Comparison of ENCODE assay signal across 8 mouse cellular contexts in genomic region chr7:35554605-35555175, GRCm38 (mm10). TPM values are rescaled to one million over a fixed set of nuclear protein-coding genes. Genes with fewer than 3 reads are reported as not detected.
DNase-seq lines count a peak whose midpoint lies in the region; ATAC-seq and TF ChIP-seq lines count a peak whose summit lies in the region.

No protein-coding gene starts in this region.

- no peaks in the 10 kb centered on the region for H3K9me3 ChIP-seq in MEL (replicated peaks; ENCODE audit: insufficient read depth, low read length)
- H3K9me3 ChIP-seq in liver, embryonic 13.5 days (replicated peaks): no peaks in the 10 kb centered on the region
- no peaks in the 10 kb centered on the region for H3K9me3 ChIP-seq in neural tube, embryonic 11.5 days (ENCODE audit: control insufficient read depth, low read length)

- peak overlapping the region; percentile 78 to 83 for H3K4me3 ChIP-seq in MEL (ENCODE audit: control insufficient read depth in 1 of 2, insufficient read depth in 1 of 2, low read depth in 2 of 2, low read length in 2 of 2)
- peak overlapping the region; percentile 88 for H3K4me3 ChIP-seq in liver, embryonic 13.5 days (replicated peaks)
- H3K4me3 ChIP-seq in neural tube, embryonic 11.5 days (ENCODE audit: low read depth, low read length): peak overlapping the region; percentile 75

- peak overlapping the region; percentile 95 for H3K4me2 ChIP-seq in liver, embryonic 13.5 days
- H3K4me2 ChIP-seq in neural tube, embryonic 11.5 days (ENCODE audit: low read depth): peak overlapping the region; percentile 97

- H3K79me2 ChIP-seq in MEL (ENCODE audit: control insufficient read depth, insufficient read depth, low read length, poor library complexity): peaks cover 15% of the 10 kb centered on the region

- H3K9ac ChIP-seq in MEL (ENCODE audit: control insufficient read depth, low read depth, low read length, poor library complexity, severe bottlenecking): peak overlapping the region; percentile 94
- H3K9ac ChIP-seq in liver, embryonic 13.5 days: peak overlapping the region; percentile 97
- H3K9ac ChIP-seq in neural tube, embryonic 11.5 days (ENCODE audit: low read length): peak overlapping the region; percentile 78

- 2% methylated on average over 28 of the region's 28 CpGs for WGBS in liver, embryonic 13.5 days (ENCODE audit: insufficient replicate concordance)
- WGBS in neural tube, embryonic 11.5 days: 6% methylated on average over 28 of the region's 28 CpGs

- TF ChIP-seq POLR2A in MEL (IDR thresholded peaks at IDR 0.05; ENCODE audit: control insufficient read depth in 1 of 2, insufficient read depth in 1 of 2, low read depth in 1 of 2, low read length in 2 of 2, poor library complexity in 1 of 2): no peak

- peaks cover 6 to 33% of the 10 kb centered on the region in 2 experiments for H3K4me1 ChIP-seq in MEL (ENCODE audit: control insufficient read depth in 1 of 2, insufficient read depth in 2 of 2, low read length in 2 of 2)
- H3K4me1 ChIP-seq in liver, embryonic 13.5 days (replicated peaks): peaks cover 78% of the 10 kb centered on the region
- H3K4me1 ChIP-seq in neural tube, embryonic 11.5 days (ENCODE audit: control insufficient read depth, insufficient read depth, low read length): no peaks in the 10 kb centered on the region

- ATAC-seq in liver, embryonic 13.5 days (ENCODE audit: low read depth): peak; percentile 25
- 0 out of 2 replicates have a peak, but pooled peaks have one; percentile 32 for ATAC-seq in neural tube, embryonic 11.5 days (ENCODE audit: insufficient read depth, low FRiP score, low TSS enrichment)

- DNase-seq in 3134 (ENCODE audit: extremely low read depth, insufficient read length, low spot score) (peak; percentile 59), MEL (ENCODE audit: low read depth, low spot score) (peak; percentile 78)
- DNase-seq in cerebellum, postnatal 25 days: peak; percentile 46 to 70
- peak; percentile 35 to 41 for DNase-seq in frontal cortex, postnatal 36 days (ENCODE audit: low spot score in 2 of 2)
- DNase-seq in kidney, postnatal 25 days: peak; percentile 32 to 54
- DNase-seq in liver, embryonic 13.5 days: peak; percentile 37
- DNase-seq in neural tube, embryonic 11.5 days (ENCODE audit: low spot score): peak; percentile 32
- DNase-seq in thymus, postnatal 10 days (ENCODE audit: low spot score in 2 of 2): peak; percentile 17 to 27

- 0 out of 4 replicates have a peak, but pooled peaks of 1 of the 2 experiments have one; percentile 6 for TF ChIP-seq EP300 in MEL (IDR thresholded peaks at IDR 0.05; ENCODE audit: low read depth in 1 of 2, low read length in 2 of 2)

- peak overlapping the region; percentile 87 for H3K27ac ChIP-seq in MEL (ENCODE audit: control insufficient read depth, low read depth, low read length)
- peak overlapping the region; percentile 99 for H3K27ac ChIP-seq in liver, embryonic 13.5 days
- H3K27ac ChIP-seq in neural tube, embryonic 11.5 days (ENCODE audit: low read depth, low read length): peak overlapping the region; percentile 92

- no peak for TF ChIP-seq RAD21 in MEL (IDR thresholded peaks at IDR 0.05; ENCODE audit: low read depth, low read length)

- no peaks in the 10 kb centered on the region for H3K27me3 ChIP-seq in MEL (ENCODE audit: control insufficient read depth in 1 of 2, insufficient read depth in 2 of 2, low read length in 2 of 2)
- no peaks in the 10 kb centered on the region for H3K27me3 ChIP-seq in liver, embryonic 13.5 days
- no peaks in the 10 kb centered on the region for H3K27me3 ChIP-seq in neural tube, embryonic 11.5 days (ENCODE audit: control insufficient read depth, insufficient read depth, low read length)

- TF ChIP-seq CTCF in MEL (IDR thresholded peaks at IDR 0.05 in 2 of 3, conservative IDR thresholded peaks at IDR 0.05 in 1 of 3; ENCODE audit: control insufficient read depth in 1 of 3, insufficient read depth in 1 of 3, low read depth in 2 of 3, low read length in 3 of 3, poor library complexity in 1 of 3, severe bottlenecking in 1 of 3): no peak

- peaks cover 13 to 31% of the 10 kb centered on the region in 2 experiments for H3K36me3 ChIP-seq in MEL (ENCODE audit: control insufficient read depth in 1 of 2, insufficient read depth in 2 of 2, low read length in 2 of 2)
- H3K36me3 ChIP-seq in liver, embryonic 13.5 days: peaks cover 27% of the 10 kb centered on the region
- H3K36me3 ChIP-seq in neural tube, embryonic 11.5 days (ENCODE audit: control insufficient read depth, insufficient read depth, low read length): no peaks in the 10 kb centered on the region

TF ChIP-seq in MEL, 35 proteins besides CTCF, POLR2A, EP300 and RAD21:
- no peak for TF ChIP-seq NELFE (IDR thresholded peaks at IDR 0.05; ENCODE audit: low read depth, low read length)
- TF ChIP-seq USF2 (IDR thresholded peaks at IDR 0.05; ENCODE audit: borderline replicate concordance in 1 of 2, insufficient read depth in 1 of 2, low read depth in 1 of 2, low read length in 2 of 2): no peak
- TF ChIP-seq CHD1 (IDR thresholded peaks at IDR 0.05; ENCODE audit: low read depth, low read length): 0 out of 2 replicates have a peak, but pooled peaks have one; percentile 71
- TF ChIP-seq ZMIZ1 (IDR thresholded peaks at IDR 0.05; ENCODE audit: low read depth, low read length): no peak
- no peak for TF ChIP-seq MEF2A (IDR thresholded peaks at IDR 0.05; ENCODE audit: extremely low read depth, insufficient replicate concordance, low read depth, low read length, poor library complexity, severe bottlenecking)
- no peak; the same call in none of the 2 replicates for TF ChIP-seq MYC (IDR thresholded peaks at IDR 0.05; ENCODE audit: low read depth, low read length)
- no peak for TF ChIP-seq ZNF384 (IDR thresholded peaks at IDR 0.05; ENCODE audit: low read depth, low read length)
- peak; percentile 69 for TF ChIP-seq NRF1 (IDR thresholded peaks at IDR 0.05; ENCODE audit: insufficient read depth, low read depth, low read length, poor library complexity, severe bottlenecking)
- TF ChIP-seq TCF12 (IDR thresholded peaks at IDR 0.05; ENCODE audit: low read depth, low read length): 0 out of 2 replicates have a peak, but pooled peaks have one; percentile 17
- TF ChIP-seq MXI1 (IDR thresholded peaks at IDR 0.05; ENCODE audit: low read depth, low read length): peak; percentile 82; the same call in 1 of the 2 replicates
- TF ChIP-seq BHLHE40 (IDR thresholded peaks at IDR 0.05; ENCODE audit: borderline replicate concordance, low read depth, low read length): peak; percentile 54
- TF ChIP-seq ZKSCAN1 (IDR thresholded peaks at IDR 0.05; ENCODE audit: low read depth, low read length): no peak
- no peak for TF ChIP-seq TBP (IDR thresholded peaks at IDR 0.05; ENCODE audit: low read depth, low read length)
- TF ChIP-seq MAX (IDR thresholded peaks at IDR 0.05; ENCODE audit: low read length): peak; percentile 79; the same call in 1 of the 2 replicates
- 0 out of 2 replicates have a peak, but pooled peaks have one; percentile 14 for TF ChIP-seq HCFC1 (IDR thresholded peaks at IDR 0.05; ENCODE audit: low read depth, low read length)
- TF ChIP-seq ELF1 (IDR thresholded peaks at IDR 0.05; ENCODE audit: low read depth, low read length): no peak
- TF ChIP-seq UBTF (IDR thresholded peaks at IDR 0.05; ENCODE audit: borderline replicate concordance, insufficient read depth, low read depth, low read length): no peak

RNA-seq across cellular contexts. Expression of gene Nudt19, which starts 1.4 kb away (rescaled TPM):
- total RNA-seq in MEL (2012; rRNA removed): 83.2 and 89.1 TPM in 2 replicates
- polyA plus RNA-seq in MEL (2012; ENCODE audit: insufficient read depth in 1 of 2, insufficient read length in 2 of 2, low read depth in 1 of 2, low replicate concordance in 2 of 2, missing spikeins in 1 of 2): 100 to 1,000 TPM in 1 of 2 experiments, 10 to 100 TPM in 1; 67.6 to 631 TPM
- 96.0 and 105 TPM in 2 replicates for polyA plus RNA-seq in liver, embryonic 13.5 days (2015; fragmentation: Nextera tagmentation; extraction: Ambion mirVana)
- 47.2 and 47.8 TPM in 2 replicates for polyA plus RNA-seq in neural tube, embryonic 11.5 days (2014; fragmentation: Nextera tagmentation; extraction: Ambion mirVana)

RNA-seq across cellular contexts. Expression of gene Tdrd12, which starts 17.1 kb away (rescaled TPM):
- total RNA-seq in MEL (2012; rRNA removed): 0.26 and 0.50 TPM in 2 replicates
- under 1 TPM in 1 of 2 experiments, not detected in 1; 0.25 TPM for polyA plus RNA-seq in MEL (2012; ENCODE audit: insufficient read depth in 1 of 2, insufficient read length in 2 of 2, low read depth in 1 of 2, low replicate concordance in 2 of 2, missing spikeins in 1 of 2)
- 0.07 and 0.33 TPM in 2 replicates for polyA plus RNA-seq in liver, embryonic 13.5 days (2015; fragmentation: Nextera tagmentation; extraction: Ambion mirVana)
- 0.11 TPM in 1 of 2 replicates, not detected in the other for polyA plus RNA-seq in neural tube, embryonic 11.5 days (2014; fragmentation: Nextera tagmentation; extraction: Ambion mirVana)

RNA-seq across cellular contexts. Expression of gene Rgs9bp, which starts 30.7 kb away (rescaled TPM):
- 0.10 and 0.12 TPM in 2 replicates for total RNA-seq in MEL (2012; rRNA removed)
- polyA plus RNA-seq in MEL (2012; ENCODE audit: insufficient read depth in 1 of 2, insufficient read length in 2 of 2, low read depth in 1 of 2, low replicate concordance in 2 of 2, missing spikeins in 1 of 2): under 1 TPM in 1 of 2 experiments, not detected in 1; 0.43 TPM
- polyA plus RNA-seq in liver, embryonic 13.5 days (2015; fragmentation: Nextera tagmentation; extraction: Ambion mirVana): 0.03 and 0.05 TPM in 2 replicates
- 0.18 and 0.24 TPM in 2 replicates for polyA plus RNA-seq in neural tube, embryonic 11.5 days (2014; fragmentation: Nextera tagmentation; extraction: Ambion mirVana)

RNA-seq across cellular contexts. Expression of gene Ankrd27, which starts 31.4 kb away (rescaled TPM):
- 74.2 and 74.9 TPM in 2 replicates for total RNA-seq in MEL (2012; rRNA removed)
- polyA plus RNA-seq in MEL (2012; ENCODE audit: insufficient read depth in 1 of 2, insufficient read length in 2 of 2, low read depth in 1 of 2, low replicate concordance in 2 of 2, missing spikeins in 1 of 2): 100 to 1,000 TPM in 1 of 2 experiments, 10 to 100 TPM in 1; 49.0 to 103 TPM
- polyA plus RNA-seq in liver, embryonic 13.5 days (2015; fragmentation: Nextera tagmentation; extraction: Ambion mirVana): 26.1 and 31.7 TPM in 2 replicates
- 28.0 and 28.2 TPM in 2 replicates for polyA plus RNA-seq in neural tube, embryonic 11.5 days (2014; fragmentation: Nextera tagmentation; extraction: Ambion mirVana)

Comparison
In these comparisons a context has a peak if more than half of its experiments do, and no peak if none do; other contexts are left out.
1. Peak in every context shown above with its lines: DNase-seq, ATAC-seq, H3K4me3 ChIP-seq and H3K27ac ChIP-seq.
2. DNase-seq: peak in every context shown above with its lines; median percentile 78 in MEL; 59 in 3134; 58 in cerebellum, postnatal 25 days; 43 in kidney, postnatal 25 days; 38 in frontal cortex, postnatal 36 days; 37 in liver, embryonic 13.5 days; 32 in neural tube, embryonic 11.5 days; 22 in thymus, postnatal 10 days.